Mouse (Mus musculus): ENCODE measurements around the gene Babam2. TPM values are rescaled to one million over a fixed set of nuclear protein-coding genes. Genes with fewer than 3 reads are reported as not detected.

Babam2 gene
- 42.9 and 83.8 TPM in 2 replicates for polyA plus RNA-seq (2015; fragmentation: Nextera tagmentation; extraction: Ambion mirVana)

GRCm38 (mm10) chr5:31697644-31698296 lies at the start of gene Babam2:
Gene Babam2, plus strand, starts transcription at chr5:31697684.

GRCm38 (mm10) chr5:31696971-31697643 lies 377 bp upstream of the Babam2 start, which contains the start of gene Rbks:
Gene Rbks, minus strand, starts transcription at chr5:31697627.

Small RNA genes lying within 50 kb of the gene (microRNA-seq; reads per million reads assigned to microRNA genes)
- not detected for gene Mir3473e (ENCODE audit: borderline replicate concordance, insufficient number of aligned reads)

Other genes starting within 250 kb of the Babam2 start
- 23.4 and 26.2 TPM in 2 replicates for gene Zfp512, start 245.3 kb upstream of the Babam2 start, polyA plus RNA-seq (2015; fragmentation: Nextera tagmentation; extraction: Ambion mirVana)
- gene 4930548H24Rik, start 211.9 kb upstream of the Babam2 start, polyA plus RNA-seq (2015; fragmentation: Nextera tagmentation; extraction: Ambion mirVana) = not detected in 2 replicates
- 21.0 and 32.6 TPM in 2 replicates for gene Gpn1, start 202.9 kb upstream of the Babam2 start, polyA plus RNA-seq (2015; fragmentation: Nextera tagmentation; extraction: Ambion mirVana)
- gene Slc4a1ap, start 170.7 kb upstream of the Babam2 start, polyA plus RNA-seq (2015; fragmentation: Nextera tagmentation; extraction: Ambion mirVana) = 16.7 and 22.3 TPM in 2 replicates
- 12.0 and 17.2 TPM in 2 replicates for gene Supt7l, start 169.9 kb upstream of the Babam2 start, polyA plus RNA-seq (2015; fragmentation: Nextera tagmentation; extraction: Ambion mirVana)
- 909 and 1,351 TPM in 2 replicates for gene Mrpl33, start 100.7 kb upstream of the Babam2 start, polyA plus RNA-seq (2015; fragmentation: Nextera tagmentation; extraction: Ambion mirVana)
- gene Rbks, start 57 bp upstream of the Babam2 start, polyA plus RNA-seq (2015; fragmentation: Nextera tagmentation; extraction: Ambion mirVana) = 8.3 and 10.6 TPM in 2 replicates